Mouse (Mus musculus) intestine, embryonic 16.5 days (tissue): Measurements from ENCODE around the gene Mdm2. TPM values are rescaled to one million over a fixed set of nuclear protein-coding genes. Genes with fewer than 3 reads are reported as not detected.
"Not testable (repeated sequence)": the region's sequence is repeated elsewhere in the genome, so short reads cannot be mapped to it uniquely, and the experiment has no call there.

Experiments used
- ATAC-seq: fragments of 200-750 bp; cut with Nextera tagmentation; 2 replicates; pipeline ENCODE4 v1.8.0; 2017; ENCODE audit warnings: moderate TSS enrichment, moderate library complexity
- H3K27ac ChIP-seq: fragments of 300-500 bp; sonication (generic); 2 replicates; pipeline ENCODE4 v1.5.1; 2014; ENCODE audit warnings: mild to moderate bottlenecking, low read length
- H3K27me3 ChIP-seq: fragments of 300-500 bp; sonication (generic); replicated peaks from 2 replicates; pipeline ENCODE4 v1.6.1; 2014; ENCODE audit warnings: low read length, control low read depth, mixed read lengths; ENCODE audit not compliant: control insufficient read depth, insufficient read depth
- H3K36me3 ChIP-seq: fragments of 300-500 bp; sonication (generic); 2 replicates; pipeline ENCODE4 v1.6.1; 2014; ENCODE audit warnings: low read length, control low read depth; ENCODE audit not compliant: control insufficient read depth, insufficient read depth
- H3K4me1 ChIP-seq: fragments of 300-500 bp; sonication (generic); 2 replicates; pipeline ENCODE4 v1.6.1; 2014; ENCODE audit warnings: low read length, control low read depth, mixed read lengths; ENCODE audit not compliant: control insufficient read depth, insufficient read depth
- H3K4me2 ChIP-seq: fragments of 300-500 bp; sonication (generic); 2 replicates; pipeline ENCODE4 v1.6.1; 2014; ENCODE audit warnings: low read depth, low read length, control low read depth
- H3K4me3 ChIP-seq: fragments of 300-500 bp; sonication (generic); 2 replicates; pipeline ENCODE4 v1.5.1; 2014; ENCODE audit warnings: mild to moderate bottlenecking, low read length
- H3K9ac ChIP-seq: fragments of 300-500 bp; sonication (generic); 2 replicates; pipeline ENCODE4 v1.6.1; 2014; ENCODE audit warnings: low read depth, low read length
- H3K9me3 ChIP-seq: fragments of 300-500 bp; sonication (generic); 2 replicates; pipeline ENCODE4 v1.6.1; 2016; ENCODE audit warnings: low read length, control low read depth; ENCODE audit not compliant: control insufficient read depth
- WGBS: fragments of 180-500 bp; shearing (Covaris S2); extraction: QIAGEN DNeasy Blood & Tissue Kit; methylation state at CpG from one replicate; pipeline ENCODE4 v1.1.7; 2014; 5-methylcytosine and 5-hydroxymethylcytosine counted together
- polyA plus RNA-seq: library from polyadenylated mRNA; unstranded; fragments of >200 nt; fragmentation: Nextera tagmentation; extraction: Ambion mirVana; gene quantifications from 2 replicates; pipeline ENCODE4 v1.2.1, GENCODE M21; 2015

Mdm2 gene
- polyA plus RNA-seq, 1 experiment from 2014 or later: 32.4 TPM

DNA sequence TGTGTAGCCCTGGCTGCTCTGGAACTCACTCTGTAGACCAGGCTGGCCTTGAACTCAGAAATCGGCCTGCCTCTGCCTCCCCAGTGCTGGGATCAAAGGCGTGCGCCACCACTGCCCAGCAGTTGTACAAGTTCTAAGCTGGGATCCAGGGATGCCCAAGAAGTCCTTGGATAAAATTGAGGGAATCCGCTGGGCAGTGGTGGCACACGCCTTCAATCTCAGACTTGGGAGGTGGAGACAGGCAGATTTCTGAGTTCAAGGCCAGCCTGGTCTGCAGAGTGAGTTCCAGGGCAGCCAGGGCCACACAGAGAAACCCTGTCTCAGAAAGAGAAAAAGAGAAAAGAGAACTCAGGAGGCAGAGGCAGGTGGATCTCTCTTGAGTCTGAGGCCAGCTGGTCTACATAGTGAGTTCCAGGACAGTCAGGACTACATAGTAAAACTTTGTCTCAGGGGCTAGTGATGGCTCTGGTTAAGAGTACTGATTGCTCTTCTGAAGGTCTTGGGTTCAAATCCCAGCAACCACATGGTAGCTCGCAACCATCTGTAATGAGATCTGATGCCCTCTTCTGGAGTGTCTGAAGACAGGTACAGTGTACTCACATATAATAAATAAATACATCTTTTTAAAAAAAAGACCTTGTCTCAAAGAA is 6.1 kb downstream of the Mdm2 start:
- not testable (repeated sequence) for H3K4me2 ChIP-seq, H3K9me3 ChIP-seq, ATAC-seq, H3K9ac ChIP-seq, H3K27me3 ChIP-seq, H3K27ac ChIP-seq, H3K4me3 ChIP-seq, H3K4me1 ChIP-seq
- peaks cover 31% of the 10 kb centered on the region for H3K36me3 ChIP-seq
- WGBS: 97% methylated on average over 6 of the region's 6 CpGs

DNA sequence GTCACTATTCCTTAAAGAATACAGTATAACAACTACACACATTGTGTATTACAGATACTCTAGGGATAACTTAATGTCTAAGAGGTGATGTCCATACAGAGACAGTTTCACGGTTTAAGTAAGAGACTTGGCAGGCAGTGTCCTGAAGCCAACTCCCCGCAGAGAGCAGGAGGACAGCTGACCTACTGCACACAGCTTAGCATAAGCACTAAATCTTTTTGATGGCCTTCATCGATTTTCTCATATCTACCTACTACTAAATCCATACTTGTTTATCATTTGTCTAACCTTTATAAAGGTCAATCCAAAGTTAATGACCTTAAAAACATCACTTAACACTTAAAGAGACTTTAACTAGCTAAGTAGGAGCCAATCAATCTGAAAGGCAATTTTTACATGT is 7.1 kb downstream of the Mdm2 start:
- 80% methylated on average over 3 of the region's 3 CpGs for WGBS
- Histone ChIP-seq H3K9ac (no peak overlapping the region), H3K36me3 (peaks cover 37% of the 10 kb centered on the region), H3K27ac (no peak overlapping the region), H3K4me2 (no peak overlapping the region), H3K4me1 (no peaks in the 10 kb centered on the region), H3K9me3 (no peaks in the 10 kb centered on the region), H3K4me3 (no peak overlapping the region), H3K27me3 (no peaks in the 10 kb centered on the region)
- ATAC-seq: no peak

DNA sequence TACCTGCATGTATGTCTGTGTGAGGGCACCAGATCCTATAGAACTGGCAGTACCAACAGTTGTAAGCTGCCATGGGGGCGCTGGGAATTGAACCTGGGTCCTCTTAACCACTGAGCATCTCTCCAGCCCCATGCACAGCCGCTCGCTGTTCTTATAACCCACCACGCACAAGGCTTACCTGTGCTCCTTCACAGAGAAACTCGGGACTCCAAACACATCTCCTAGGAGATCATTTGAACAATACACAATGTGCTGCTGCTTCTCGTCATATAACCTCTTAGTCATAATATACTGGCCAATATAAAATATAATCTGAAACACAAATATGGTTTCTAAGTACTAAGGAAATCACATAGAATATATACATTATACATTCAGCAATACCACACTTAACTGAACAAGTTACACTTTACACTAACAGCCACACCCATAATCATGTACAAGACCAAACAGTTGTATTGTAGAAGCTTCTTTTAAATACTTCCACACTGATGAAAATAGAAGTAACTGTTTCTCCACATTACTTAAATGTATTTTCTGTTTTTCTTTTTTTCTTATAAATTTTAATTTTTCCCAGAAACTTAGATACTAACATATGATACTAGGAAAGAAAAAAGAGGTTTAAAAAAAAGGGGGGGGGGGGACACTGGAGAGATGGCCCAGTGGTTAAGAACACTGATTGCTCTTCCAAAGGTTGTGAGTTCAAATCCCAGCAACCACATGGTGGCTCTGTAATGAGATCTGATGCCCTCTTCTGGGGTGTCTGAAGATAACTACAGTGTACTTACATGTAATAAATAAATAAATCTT is 8.3 kb downstream of the Mdm2 start:
- no peak overlapping the region for H3K4me2 ChIP-seq
- no peaks in the 10 kb centered on the region for H3K4me1 ChIP-seq
- H3K9me3 ChIP-seq: no peaks in the 10 kb centered on the region
- no peaks in the 10 kb centered on the region for H3K27me3 ChIP-seq
- WGBS: 94% methylated on average over 6 of the region's 6 CpGs
- H3K36me3 ChIP-seq: peaks cover 48% of the 10 kb centered on the region
- H3K4me3 ChIP-seq: no peak overlapping the region
- ATAC-seq: no peak
- no peak overlapping the region for H3K9ac ChIP-seq
- no peak overlapping the region for H3K27ac ChIP-seq

- H3K9me3 ChIP-seq: no peaks in the 10 kb centered on the region
- H3K4me3 ChIP-seq: no peak overlapping the region
- H3K27me3 ChIP-seq: no peaks in the 10 kb centered on the region
- 91% methylated on average over 6 of the region's 6 CpGs for WGBS
- no peaks in the 10 kb centered on the region for H3K4me1 ChIP-seq
- no peak overlapping the region for H3K27ac ChIP-seq
- H3K4me2 ChIP-seq: no peak overlapping the region
- ATAC-seq: no peak
- no peak overlapping the region for H3K9ac ChIP-seq
- peaks cover 47% of the 10 kb centered on the region for H3K36me3 ChIP-seq
Measured at GRCm38 (mm10) chr10:117701034-117701829, 9.3 kb downstream of the Mdm2 start.

DNA sequence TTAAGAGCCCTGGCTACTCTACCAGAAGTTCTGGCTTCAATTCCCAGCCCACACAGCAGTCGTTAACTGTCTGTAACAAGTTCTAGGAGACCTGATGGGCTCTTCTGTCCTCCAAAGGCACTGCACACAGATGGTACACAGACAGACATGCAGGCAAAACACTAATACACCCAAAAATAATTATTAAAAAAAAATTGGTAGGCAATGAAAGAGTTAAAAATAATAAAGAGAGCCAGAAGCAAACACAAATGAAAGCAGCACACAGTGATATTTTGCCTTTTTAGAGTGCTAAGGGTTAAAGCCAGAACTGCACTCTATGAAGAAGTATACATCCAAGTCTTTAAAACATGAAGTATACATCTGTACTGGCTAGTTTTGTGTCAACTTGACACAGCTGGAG is 10.1 kb downstream of the Mdm2 start:
- Histone ChIP-seq H3K9me3 (no peaks in the 10 kb centered on the region), H3K4me3 (no peak overlapping the region), H3K9ac (no peak overlapping the region), H3K4me1 (no peaks in the 10 kb centered on the region), H3K4me2 (no peak overlapping the region), H3K36me3 (peaks cover 47% of the 10 kb centered on the region), H3K27ac (no peak overlapping the region), H3K27me3 (no peaks in the 10 kb centered on the region)
- no peak for ATAC-seq
- 96% methylated on average over 1 of the region's 1 CpGs for WGBS

DNA sequence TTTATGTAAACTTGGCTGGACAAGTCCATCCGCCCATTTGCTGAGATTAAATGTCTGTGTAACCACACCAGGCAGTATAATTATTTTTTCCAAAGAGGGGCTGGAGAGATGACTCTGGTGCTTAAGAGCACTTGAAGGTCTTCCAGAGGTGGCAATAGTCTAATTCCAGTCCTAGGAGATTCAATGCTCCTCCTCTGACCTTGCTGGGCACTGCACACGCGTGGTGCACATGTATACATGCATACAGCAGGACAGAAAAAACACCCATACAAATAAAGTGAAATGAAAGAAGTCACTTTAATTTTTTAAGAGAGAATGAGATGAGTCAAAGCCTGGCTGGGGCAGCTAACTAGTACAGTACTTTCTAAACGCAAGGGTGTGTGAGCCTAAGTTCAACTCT is 10.6 kb downstream of the Mdm2 start:
- Histone ChIP-seq H3K36me3 (peaks cover 43% of the 10 kb centered on the region), H3K27me3 (no peaks in the 10 kb centered on the region), H3K9me3 (no peaks in the 10 kb centered on the region), H3K27ac (no peak overlapping the region), H3K9ac (no peak overlapping the region), H3K4me1 (no peaks in the 10 kb centered on the region), H3K4me3 (no peak overlapping the region), H3K4me2 (no peak overlapping the region)
- ATAC-seq: no peak
- WGBS: 96% methylated on average over 4 of the region's 4 CpGs

DNA sequence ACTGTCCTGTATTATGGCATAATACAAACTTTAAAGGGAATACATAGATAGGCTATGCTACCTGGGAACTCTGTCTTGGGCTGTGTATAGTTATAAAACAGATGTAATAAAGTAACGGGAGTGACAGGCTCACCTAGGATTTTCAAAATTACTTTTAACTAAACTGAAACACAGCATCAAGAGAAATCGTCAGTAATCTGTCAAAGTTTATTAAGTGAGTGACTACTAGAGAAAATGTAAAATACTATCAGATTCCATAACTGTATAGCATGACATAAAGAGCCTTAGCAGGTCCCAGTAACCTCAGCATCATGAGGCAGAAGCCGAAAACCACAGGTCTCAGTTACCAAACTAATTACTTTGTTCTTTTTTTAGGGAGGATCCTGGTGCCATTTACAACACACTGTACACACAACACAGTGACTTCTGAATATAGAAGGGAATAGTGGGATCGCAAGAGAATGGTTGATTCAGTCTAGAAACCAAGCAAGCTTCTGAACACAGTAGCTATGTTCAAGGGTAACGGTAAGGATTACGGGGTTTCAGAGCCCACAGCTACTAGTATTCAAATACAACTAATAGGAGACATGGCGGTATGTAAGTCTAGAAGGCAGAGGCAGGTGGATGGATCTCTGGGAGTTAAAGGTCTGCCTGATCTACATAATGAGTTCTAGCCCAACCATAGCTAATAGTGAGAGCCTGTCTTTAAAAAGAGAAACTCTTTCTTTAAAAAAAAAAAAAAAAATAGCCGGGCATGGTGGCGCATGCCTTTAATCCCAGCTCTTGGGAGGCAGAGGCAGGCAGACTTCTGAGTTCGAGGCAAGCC is 12.0 kb downstream of the Mdm2 start:
- Histone ChIP-seq H3K27ac (no peak overlapping the region), H3K27me3 (no peaks in the 10 kb centered on the region), H3K4me3 (no peak overlapping the region), H3K36me3 (peaks cover 47% of the 10 kb centered on the region), H3K9me3 (no peaks in the 10 kb centered on the region), H3K9ac (no peak overlapping the region), H3K4me2 (no peak overlapping the region), H3K4me1 (no peaks in the 10 kb centered on the region)
- no peak for ATAC-seq
- WGBS: 96% methylated on average over 10 of the region's 10 CpGs

DNA sequence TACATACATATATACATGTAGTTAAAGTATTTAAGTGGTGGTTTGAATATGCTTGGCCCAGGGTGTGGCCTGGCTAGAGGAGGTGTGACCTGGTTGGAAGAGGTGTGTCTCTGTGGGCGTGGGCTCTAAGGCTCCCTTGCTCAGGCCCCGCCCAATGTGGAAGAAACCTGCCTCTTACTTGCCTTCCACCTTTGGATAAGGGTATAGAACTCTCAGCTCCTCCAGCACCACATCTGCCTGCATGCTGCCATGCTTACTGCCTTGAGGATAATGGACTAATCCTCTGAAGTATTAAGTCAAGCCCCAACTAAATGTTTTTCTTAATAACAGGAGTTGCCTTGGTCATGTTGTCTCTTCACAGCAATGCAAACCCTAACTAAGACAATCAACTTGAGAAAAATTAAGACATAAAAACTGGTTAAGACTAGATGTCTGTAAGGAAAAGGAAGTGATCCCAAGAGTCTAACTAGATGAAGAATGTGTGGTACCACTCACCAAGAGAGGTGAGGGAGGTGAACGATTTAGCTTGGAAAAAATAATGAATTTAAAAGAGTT is 12.9 kb downstream of the Mdm2 start:
- no peaks in the 10 kb centered on the region for H3K27me3 ChIP-seq
- no peak for ATAC-seq
- H3K27ac ChIP-seq: no peak overlapping the region
- H3K9me3 ChIP-seq: no peaks in the 10 kb centered on the region
- WGBS: 91% methylated on average over 3 of the region's 3 CpGs
- H3K4me2 ChIP-seq: no peak overlapping the region
- H3K4me3 ChIP-seq: no peak overlapping the region
- no peak overlapping the region for H3K9ac ChIP-seq
- H3K36me3 ChIP-seq: peaks cover 49% of the 10 kb centered on the region
- H3K4me1 ChIP-seq: no peaks in the 10 kb centered on the region
